Mouse (Mus musculus) kidney, embryonic 14.5 days (tissue): ENCODE measurements around the gene Cyb5r4. TPM values are rescaled to one million over a fixed set of nuclear protein-coding genes. Genes with fewer than 3 reads are reported as not detected.

Experiments used
- ATAC-seq: fragments of 200-750 bp; cut with Nextera tagmentation; 2 replicates; pipeline ENCODE4 v1.8.0; 2017; ENCODE audit warnings: moderate number of reproducible peaks, mild to moderate bottlenecking, moderate TSS enrichment, moderate library complexity; ENCODE audit not compliant: low FRiP score, low TSS enrichment
- H3K27ac ChIP-seq: fragments of 300-500 bp; sonication (generic); 2 replicates; pipeline ENCODE4 v1.5.1; 2014; ENCODE audit warnings: low read depth, mild to moderate bottlenecking, low read length, moderate library complexity, mixed read lengths
- H3K27me3 ChIP-seq: fragments of 300-500 bp; sonication (generic); 2 replicates; pipeline ENCODE4 v1.6.1; 2014; ENCODE audit warnings: mild to moderate bottlenecking, low read length; ENCODE audit not compliant: control insufficient read depth, insufficient read depth
- H3K36me3 ChIP-seq: fragments of 300-500 bp; sonication (generic); 2 replicates; pipeline ENCODE4 v1.6.1; 2014; ENCODE audit warnings: low read length, mixed read lengths; ENCODE audit not compliant: control insufficient read depth, insufficient read depth
- H3K4me1 ChIP-seq: fragments of 300-500 bp; sonication (generic); 2 replicates; pipeline ENCODE4 v1.6.1; 2014; ENCODE audit warnings: low read length, mixed read lengths; ENCODE audit not compliant: control insufficient read depth, insufficient read depth
- H3K4me2 ChIP-seq: fragments of 300-500 bp; sonication (generic); replicated peaks from 2 replicates; pipeline ENCODE4 v1.6.1; 2014; ENCODE audit warnings: low read depth, mild to moderate bottlenecking, low read length
- H3K4me3 ChIP-seq: fragments of 300-500 bp; sonication (generic); 2 replicates; pipeline ENCODE4 v1.5.1; 2014; ENCODE audit warnings: mild to moderate bottlenecking, low read length
- H3K9ac ChIP-seq: fragments of 300-500 bp; sonication (generic); 2 replicates; pipeline ENCODE4 v1.6.1; 2014; ENCODE audit warnings: low read depth, mild to moderate bottlenecking, low read length, moderate library complexity
- H3K9me3 ChIP-seq: fragments of 300-500 bp; sonication (generic); 2 replicates; pipeline ENCODE4 v1.6.1; 2016; ENCODE audit warnings: low read length; ENCODE audit not compliant: control insufficient read depth
- WGBS: fragments of 180-500 bp; shearing (Covaris S2); extraction: QIAGEN DNeasy Blood & Tissue Kit; methylation state at CpG from one replicate; pipeline ENCODE4 v1.1.7; 2014; 5-methylcytosine and 5-hydroxymethylcytosine counted together
- polyA plus RNA-seq: library from polyadenylated mRNA; unstranded; fragments of >200 nt; fragmentation: Nextera tagmentation; extraction: Ambion mirVana; gene quantifications from 2 replicates; pipeline ENCODE4 v1.2.1, GENCODE M21; 2014

Gene Cyb5r4
- polyA plus RNA-seq, 1 experiment from 2014 or later = 70.3 TPM

DNA sequence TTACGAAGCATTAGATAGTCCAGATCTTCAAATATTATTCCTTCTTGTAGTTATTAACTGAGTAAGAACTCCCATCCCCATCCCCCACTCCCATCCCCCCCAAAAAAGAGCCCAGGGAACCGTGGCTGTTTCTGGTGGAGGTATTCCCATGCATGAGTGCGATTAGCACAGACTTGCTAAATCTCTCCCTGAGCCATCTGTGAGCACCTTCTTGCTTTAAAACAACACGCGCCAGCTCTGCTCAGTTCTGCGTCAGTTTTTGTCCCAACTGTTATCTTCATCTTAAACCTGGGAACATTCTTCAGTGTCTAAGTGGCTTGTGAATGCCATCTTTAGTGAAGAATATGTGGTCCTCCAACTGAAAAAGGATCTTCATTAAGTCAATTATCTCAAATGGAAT is 13.3 kb upstream of the Cyb5r4 start:
- no peak overlapping the region for H3K4me3 ChIP-seq
- H3K27ac ChIP-seq = no peak overlapping the region
- H3K4me2 ChIP-seq = no peak overlapping the region
- H3K9me3 ChIP-seq = no peaks in the 10 kb centered on the region
- H3K27me3 ChIP-seq = no peaks in the 10 kb centered on the region
- WGBS = 23% methylated on average over 6 of the region's 6 CpGs
- H3K4me1 ChIP-seq = no peaks in the 10 kb centered on the region
- no peak for ATAC-seq
- no peaks in the 10 kb centered on the region for H3K36me3 ChIP-seq
- H3K9ac ChIP-seq = no peak overlapping the region

DNA sequence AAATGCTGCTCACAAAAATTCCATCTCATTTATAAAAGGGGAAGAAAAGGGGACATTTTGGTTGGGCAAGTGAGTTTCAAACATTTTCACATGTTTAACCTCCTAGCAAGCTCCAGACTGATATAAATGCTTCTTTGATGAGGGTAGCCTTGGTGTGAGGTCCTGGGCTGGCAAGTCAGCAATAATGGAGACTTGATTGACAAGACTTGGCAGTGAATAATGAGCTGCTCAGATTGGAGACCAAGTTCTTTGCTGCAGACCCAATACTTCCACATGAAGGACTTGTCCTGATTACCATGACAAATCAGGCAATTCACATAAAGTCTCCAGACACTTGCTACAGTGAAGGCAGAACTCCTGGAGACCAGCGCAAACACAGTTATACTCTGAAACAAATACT is 12.9 kb upstream of the Cyb5r4 start:
- H3K4me1 ChIP-seq = no peaks in the 10 kb centered on the region
- no peak overlapping the region for H3K4me3 ChIP-seq
- no peaks in the 10 kb centered on the region for H3K36me3 ChIP-seq
- ATAC-seq = no peak
- WGBS = 96% methylated on average over 1 of the region's 1 CpGs
- no peak overlapping the region for H3K27ac ChIP-seq
- H3K4me2 ChIP-seq = no peak overlapping the region
- no peaks in the 10 kb centered on the region; the same call in 1 of the 2 replicates for H3K27me3 ChIP-seq
- H3K9ac ChIP-seq = no peak overlapping the region
- H3K9me3 ChIP-seq = no peaks in the 10 kb centered on the region

DNA sequence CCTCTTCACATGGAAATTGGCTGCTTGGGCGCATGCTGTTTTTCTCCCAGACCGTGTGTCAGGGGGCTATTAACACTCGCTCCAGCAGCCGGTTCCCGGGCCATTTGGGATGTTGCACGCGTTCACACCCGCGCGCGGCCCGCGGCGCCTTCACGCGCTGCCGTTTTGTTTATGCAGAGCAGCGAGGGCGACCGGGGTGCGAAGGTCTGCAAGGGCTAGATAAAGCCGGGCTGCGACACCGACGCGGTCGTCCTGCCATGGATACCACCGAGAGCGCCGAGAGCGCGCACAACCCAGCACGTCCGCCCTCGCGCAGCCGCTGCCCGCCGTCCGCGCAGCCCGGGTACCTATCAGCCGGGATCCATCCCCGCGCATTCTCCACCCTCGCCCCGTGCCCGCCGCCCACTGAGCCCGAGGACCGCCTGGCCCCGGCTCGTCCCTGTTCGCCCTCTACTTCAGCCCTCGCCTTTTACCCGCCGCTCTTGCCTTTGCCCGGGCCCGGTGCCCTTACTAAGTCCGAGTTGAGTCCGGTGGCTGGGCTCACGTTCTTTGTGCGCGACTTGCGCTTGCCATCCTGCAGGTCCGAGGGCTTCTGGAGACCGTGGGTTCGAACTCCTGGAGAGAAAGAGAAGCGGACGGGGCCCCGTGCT is 6.4 kb upstream of the Cyb5r4 start, which contains the start of gene Ripply2:
TSS of gene Ripply2 (plus strand) at position 250 of the 650 bp plus-strand sequence.
- peak within 1 kb of the TSS; percentile 86 for H3K4me2 ChIP-seq
- no peaks in the 10 kb centered on the region for H3K36me3 ChIP-seq
- ATAC-seq = peak; percentile 58
- peak within 1 kb of the TSS; percentile 23 for H3K9ac ChIP-seq
- H3K27ac ChIP-seq = no peak within 1 kb of the TSS
- H3K9me3 ChIP-seq = no peaks in the 10 kb centered on the region
- peaks cover 24% of the 10 kb centered on the region for H3K27me3 ChIP-seq
- under 1% methylated on average over 66 of the region's 71 CpGs for WGBS
- no peaks in the 10 kb centered on the region for H3K4me1 ChIP-seq
- H3K4me3 ChIP-seq = peak within 1 kb of the TSS; percentile 45

DNA sequence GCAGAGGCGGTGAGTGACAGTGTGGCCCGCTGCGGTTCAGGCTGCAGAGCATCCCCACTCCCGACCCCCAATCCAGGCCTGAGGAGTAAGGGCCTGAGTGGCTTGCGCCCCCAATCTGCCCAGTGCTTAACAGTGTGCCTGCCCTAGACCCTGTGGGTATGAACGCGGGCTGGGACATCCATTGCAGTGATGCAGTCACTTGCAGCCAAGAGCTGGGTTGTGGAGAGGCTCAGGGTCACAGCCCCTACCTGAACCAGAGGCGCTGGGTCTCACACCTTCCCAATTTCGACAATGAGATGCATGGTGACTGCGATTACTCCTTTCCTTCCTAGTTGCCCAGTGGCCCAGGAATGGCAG is 5.9 kb upstream of the Cyb5r4 start:
- peak overlapping the region; percentile 86 for H3K4me2 ChIP-seq
- H3K36me3 ChIP-seq = no peaks in the 10 kb centered on the region
- H3K27ac ChIP-seq = no peak overlapping the region
- peak overlapping the region; percentile 23; the same call in 1 of the 2 replicates for H3K9ac ChIP-seq
- peak overlapping the region; percentile 45 for H3K4me3 ChIP-seq
- peak; percentile 77; the same call in 1 of the 2 replicates for ATAC-seq
- H3K4me1 ChIP-seq = no peaks in the 10 kb centered on the region
- peaks cover 24% of the 10 kb centered on the region for H3K27me3 ChIP-seq
- no peaks in the 10 kb centered on the region for H3K9me3 ChIP-seq
- 3% methylated on average over 10 of the region's 10 CpGs for WGBS

DNA sequence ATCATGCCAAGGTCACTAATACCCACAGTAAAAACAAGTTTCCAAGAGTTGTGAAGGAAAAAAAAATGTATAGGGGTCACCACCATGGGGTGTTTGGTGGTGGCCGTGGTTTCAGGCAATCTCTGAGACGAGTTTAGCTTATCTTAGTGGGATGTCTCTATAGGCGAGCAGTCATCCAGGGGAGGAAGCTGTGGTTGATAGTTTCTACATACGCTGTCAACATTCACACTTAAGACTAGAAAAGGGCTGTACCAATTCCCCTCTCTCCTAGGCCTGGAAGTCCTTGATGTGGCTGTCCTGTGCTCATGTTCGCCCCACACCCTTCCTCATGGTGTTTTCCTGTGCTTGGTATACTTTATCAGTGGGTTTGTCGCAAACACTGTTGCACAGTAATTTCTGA is 4.0 kb downstream of the Cyb5r4 start:
- Histone ChIP-seq H3K4me3 (no peak overlapping the region), H3K9ac (no peak overlapping the region), H3K4me1 (no peaks in the 10 kb centered on the region), H3K4me2 (no peak overlapping the region), H3K27ac (no peak overlapping the region), H3K9me3 (no peaks in the 10 kb centered on the region), H3K36me3 (no peaks in the 10 kb centered on the region; the same call in 1 of the 2 replicates), H3K27me3 (no peaks in the 10 kb centered on the region)
- ATAC-seq = no peak
- 74% methylated on average over 6 of the region's 6 CpGs for WGBS

DNA sequence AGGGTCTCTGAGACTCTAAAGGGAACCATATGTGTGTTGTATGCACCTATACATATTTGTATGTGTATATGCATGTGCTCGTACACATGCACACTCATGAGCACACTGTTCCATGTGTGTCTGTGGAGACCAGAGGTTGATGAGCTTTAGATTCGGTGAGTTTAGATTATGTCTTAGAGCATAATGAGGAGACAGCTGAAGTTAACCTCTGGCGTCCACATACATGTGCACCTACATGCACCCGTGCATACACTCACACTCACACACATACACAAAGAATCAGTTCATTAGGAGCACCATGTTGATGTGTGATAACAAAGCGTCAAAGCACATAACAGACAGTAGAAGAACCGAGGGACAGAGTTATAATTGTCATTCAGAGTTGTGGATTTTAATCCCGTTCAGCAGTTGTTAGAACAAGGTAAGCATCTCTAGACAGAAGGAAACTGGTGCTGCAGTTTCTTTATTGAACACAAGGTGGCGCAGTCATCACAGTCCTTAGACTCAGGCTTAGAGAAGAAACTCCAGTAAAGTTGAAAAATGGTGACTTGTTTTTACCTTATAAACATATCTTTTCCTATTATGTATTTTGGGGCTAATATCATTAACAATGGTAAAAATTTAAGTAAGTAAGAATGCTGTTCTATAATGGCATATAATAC is 5.7 kb downstream of the Cyb5r4 start:
- WGBS = 43% methylated on average over 8 of the region's 8 CpGs
- peak; percentile 78; the same call in 1 of the 2 replicates for ATAC-seq
- no peaks in the 10 kb centered on the region for H3K4me1 ChIP-seq
- peaks cover 4% of the 10 kb centered on the region; the same call in 1 of the 2 replicates for H3K36me3 ChIP-seq
- no peak overlapping the region for H3K27ac ChIP-seq
- H3K9me3 ChIP-seq = no peaks in the 10 kb centered on the region
- no peak overlapping the region for H3K4me2 ChIP-seq
- H3K9ac ChIP-seq = no peak overlapping the region
- H3K4me3 ChIP-seq = no peak overlapping the region
- H3K27me3 ChIP-seq = no peaks in the 10 kb centered on the region

DNA sequence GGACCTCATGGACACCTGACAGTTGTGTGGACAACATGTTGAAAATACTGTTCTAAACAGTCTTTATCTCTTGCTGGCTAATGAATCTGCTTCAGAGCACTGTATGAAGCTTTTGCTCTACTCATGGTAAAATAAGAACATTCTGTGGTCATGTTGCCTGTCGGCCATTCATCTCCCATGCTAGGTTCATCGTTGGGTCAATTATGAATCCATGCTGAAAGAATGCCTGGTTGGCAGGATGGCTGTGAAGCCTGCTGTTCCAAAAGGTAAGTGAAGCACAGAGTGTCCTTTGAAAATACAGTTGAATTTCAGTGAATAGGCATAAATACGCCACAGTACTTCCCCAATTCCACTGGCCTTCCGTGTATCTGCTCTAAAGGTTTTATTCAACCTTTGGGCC is 10.4 kb downstream of the Cyb5r4 start:
- Histone ChIP-seq H3K27me3 (no peaks in the 10 kb centered on the region), H3K36me3 (peaks cover 4% of the 10 kb centered on the region; the same call in 1 of the 2 replicates), H3K4me3 (no peak overlapping the region), H3K27ac (no peak overlapping the region), H3K4me2 (no peak overlapping the region), H3K9me3 (no peaks in the 10 kb centered on the region), H3K4me1 (no peaks in the 10 kb centered on the region), H3K9ac (no peak overlapping the region)
- WGBS = 86% methylated on average over 4 of the region's 4 CpGs
- ATAC-seq = no peak

DNA sequence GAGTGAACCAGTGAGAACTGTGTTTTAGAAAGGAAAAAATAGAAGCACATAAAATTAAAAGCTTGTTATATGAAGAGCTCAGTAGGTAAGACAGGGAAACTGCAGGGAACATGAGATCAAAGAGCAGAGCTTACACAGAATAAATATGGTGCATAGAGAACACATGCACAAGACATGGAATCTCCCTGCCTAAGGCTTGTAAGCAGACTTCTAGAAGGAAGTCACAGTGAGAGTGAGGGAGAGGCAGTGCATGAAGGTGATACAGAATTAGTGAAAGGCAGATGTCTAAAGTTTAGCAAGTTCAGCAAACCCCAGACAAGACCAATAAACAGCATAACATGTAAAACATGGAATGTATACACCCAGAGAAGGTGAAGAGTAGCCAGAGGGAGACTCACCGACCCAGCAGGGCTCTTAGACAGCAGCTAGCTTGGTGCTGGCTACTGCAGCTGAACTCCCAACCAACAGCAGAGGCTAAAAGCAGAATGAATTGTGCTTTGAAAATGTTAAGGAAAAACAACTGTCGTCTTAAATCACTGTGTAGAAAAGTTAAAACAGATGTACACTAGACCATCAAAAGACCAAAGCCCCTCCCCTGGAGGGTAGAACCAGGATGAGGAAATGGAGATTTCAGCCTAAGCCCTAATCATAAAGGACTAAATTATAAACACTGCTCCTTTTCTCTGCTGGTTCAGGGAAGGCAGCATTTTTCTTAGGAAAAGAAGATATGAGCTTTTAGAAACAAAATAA is 13.2 kb downstream of the Cyb5r4 start:
- Histone ChIP-seq H3K27me3 (no peaks in the 10 kb centered on the region), H3K4me2 (no peak overlapping the region), H3K9me3 (no peaks in the 10 kb centered on the region), H3K27ac (no peak overlapping the region), H3K36me3 (peaks cover 4% of the 10 kb centered on the region; the same call in 1 of the 2 replicates), H3K4me3 (no peak overlapping the region), H3K4me1 (no peaks in the 10 kb centered on the region), H3K9ac (no peak overlapping the region)
- ATAC-seq = no peak
- whole genome bisulfite sequencing = 51% methylated on average over 2 of the region's 2 CpGs

DNA sequence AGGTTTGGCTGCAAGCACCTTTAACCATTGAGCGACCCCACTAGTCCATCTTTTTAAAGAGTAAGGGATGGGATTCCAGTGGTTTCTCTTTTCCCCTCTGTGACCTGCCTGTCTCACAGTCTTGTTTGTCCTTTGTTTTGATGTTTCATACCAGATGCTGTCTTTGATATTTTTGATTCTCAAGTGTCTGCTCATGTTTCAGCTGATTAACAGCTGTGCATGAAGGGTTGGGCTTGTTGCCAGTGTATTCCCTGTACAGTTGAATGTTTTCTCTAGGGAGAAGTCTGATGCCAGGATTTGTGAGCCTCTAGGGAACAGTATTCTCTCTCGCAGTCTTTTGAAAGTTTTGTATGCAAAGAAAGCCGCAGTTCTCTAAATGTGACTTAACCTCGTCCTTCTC is 27.6 kb downstream of the Cyb5r4 start:
- no peak overlapping the region for H3K27ac ChIP-seq
- H3K9ac ChIP-seq = no peak overlapping the region
- no peak for ATAC-seq
- H3K4me3 ChIP-seq = no peak overlapping the region
- no peaks in the 10 kb centered on the region for H3K36me3 ChIP-seq
- no peak overlapping the region for H3K4me2 ChIP-seq
- H3K9me3 ChIP-seq = no peaks in the 10 kb centered on the region
- H3K4me1 ChIP-seq = no peaks in the 10 kb centered on the region
- 59% methylated on average over 4 of the region's 4 CpGs for WGBS
- H3K27me3 ChIP-seq = no peaks in the 10 kb centered on the region
